Mouse (Mus musculus) embryonic stem cell, embryonic (primary cell): ENCODE results near the gene Zfp94.

Source experiments
- CTCF ChIA-PET, 4 experiments: fragments of 300-600 bp in 2 of 4; fragments of 350-600 bp in 2 of 4; sonication (Branson Sonifier 250); formaldehyde crosslinking; loops; one replicate each; lab custom pipeline; 2022; ENCODE audit warnings: inconsistent platforms in 2 of 4; lab: Charles Lee
- POLR2A ChIA-PET, 4 experiments: fragments of 300-600 bp in 2 of 4; fragments of 350-600 bp in 2 of 4; sonication (Branson Sonifier 250); formaldehyde crosslinking; loops; one replicate each; lab custom pipeline; 2022; ENCODE audit warnings: antibody characterized with exemption in 4 of 4, inconsistent platforms in 1 of 4; lab: Charles Lee

Gene Zfp94

DNA sequence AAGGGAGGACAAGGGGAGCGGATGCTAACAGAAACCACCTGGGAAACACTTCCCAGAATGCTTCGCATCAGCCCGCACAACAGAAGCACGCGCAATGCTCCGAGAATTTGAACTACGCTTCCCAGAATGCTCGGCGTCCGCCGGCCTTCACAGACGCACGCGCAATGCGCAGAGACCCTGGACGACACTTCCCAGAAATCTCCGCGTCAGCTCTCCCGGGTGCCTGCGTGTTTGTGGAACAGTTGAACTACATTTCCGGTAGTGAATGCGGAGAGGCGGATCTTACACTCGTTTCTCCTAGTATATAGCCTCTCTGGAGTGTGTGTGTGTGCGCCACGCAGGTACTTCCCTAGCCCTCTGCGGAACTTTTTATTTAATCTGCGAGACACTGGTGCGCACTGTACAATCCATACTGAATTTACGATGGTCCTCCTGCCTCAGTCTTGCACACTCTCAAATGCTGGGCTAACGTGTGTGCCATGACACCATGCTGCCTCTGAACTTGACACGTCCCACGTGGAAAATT is at the start of gene Zfp94:
Gene Zfp94 (minus strand): TSS at position 100 of the 526 bp plus-strand sequence.
- CTCF ChIA-PET = interaction anchor here in 2 of 4 experiments (1.0 to 1.4 kb wide), 2 partner anchors 19 to 20 kb away, joined by 4 read pairs; no protein-coding TSS in a partner anchor

DNA sequence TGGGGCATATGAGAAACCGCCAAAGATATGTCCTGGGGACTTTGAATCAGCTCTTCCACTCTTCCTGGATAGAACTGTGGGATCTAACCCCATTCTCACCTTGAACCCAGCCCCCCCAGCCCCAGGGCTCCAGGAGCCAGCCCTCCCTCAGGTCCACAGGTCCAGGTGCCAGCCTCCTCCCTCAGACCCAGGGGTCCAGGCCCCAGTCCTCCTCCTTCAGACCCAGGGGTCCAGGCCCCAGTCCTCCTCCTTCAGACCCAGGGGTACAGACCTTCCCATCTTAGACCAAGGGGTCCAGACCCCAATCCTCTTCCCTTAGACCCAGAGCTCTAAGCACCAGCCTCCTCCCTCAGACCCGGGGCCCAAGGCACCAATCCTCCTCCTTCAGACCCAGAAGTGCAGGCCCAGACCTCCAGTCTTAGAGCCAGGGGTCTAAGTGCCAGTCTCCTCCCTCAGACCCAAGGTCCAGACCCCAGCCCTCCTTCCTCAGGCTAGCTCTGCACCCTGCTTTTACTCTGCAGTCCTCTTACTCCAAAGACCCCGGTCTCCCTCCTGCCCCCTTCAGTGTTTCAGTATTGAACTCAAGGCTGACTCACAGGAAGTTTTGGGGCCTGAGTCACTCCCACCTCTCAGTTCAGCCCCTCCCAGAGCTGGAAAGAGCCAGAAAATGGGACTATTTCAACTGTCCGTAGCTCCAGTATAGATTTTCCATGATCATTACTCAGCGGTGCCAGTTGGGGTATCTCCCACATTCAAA is 49.0 kb upstream of the Zfp94 start:
- ChIA-PET POLR2A (interaction anchor here in 2 of 4 experiments (0.8 to 2.7 kb wide), 7 partner anchors 12 to 107 kb away, joined by 3 to 8 read pairs (median 3); partner anchors contain the start of genes Smg9 (in 2 of the 2) and Tescl (in 1 of the 2)), CTCF (interaction anchor here (0.5 to 3.0 kb wide), 41 partner anchors 8 to 297 kb away, joined by 3 to 24 read pairs (median 4); partner anchors contain the start of genes Lypd5 (in 2 of the 4) and Smg9 (in 1 of the 4))

More for the DNA sequence above, at the start of gene Zfp94:
- POLR2A ChIA-PET = interaction anchor here in 3 of 4 experiments (0.6 to 1.7 kb wide), 11 partner anchors 8 to 236 kb away, joined by 3 to 7 read pairs (median 3); partner anchors contain the start of genes Smg9 (in 2 of the 3), Zfp108 (in 1 of the 3), Zfp235 (in 1 of the 3) and Zfp428 (in 1 of the 3)

DNA sequence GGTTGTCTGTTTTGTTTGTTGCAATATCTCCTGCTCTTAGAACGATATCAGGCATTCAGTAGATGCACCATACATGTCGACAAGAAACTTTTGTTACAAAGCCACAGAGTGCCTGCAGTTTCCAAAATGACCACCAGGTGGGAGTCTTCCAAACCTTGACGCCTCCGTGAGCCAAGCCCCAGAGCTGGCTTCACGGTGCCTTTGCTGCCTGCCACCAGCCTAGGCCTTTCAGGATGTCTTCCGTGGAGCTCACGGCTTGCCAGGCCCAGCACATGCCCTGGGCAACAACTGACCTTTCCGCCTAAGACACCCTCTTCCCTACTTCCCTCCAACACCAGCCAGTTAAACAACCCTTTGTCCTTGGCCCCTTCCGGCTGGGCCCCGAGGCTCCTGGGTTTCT is 48.4 kb upstream of the Zfp94 start:
- ChIA-PET CTCF (interaction anchor here (0.5 to 3.0 kb wide), 41 partner anchors 9 to 394 kb away, joined by 3 to 24 read pairs (median 4); partner anchors contain the start of genes Lypd5 (in 2 of the 4) and Smg9 (in 1 of the 4)), POLR2A (interaction anchor here in 2 of 4 experiments (0.9 to 2.7 kb wide), 5 partner anchors 12 to 107 kb away, joined by 3 to 8 read pairs (median 4); partner anchors contain the start of gene Smg9 (in 2 of the 2))

DNA sequence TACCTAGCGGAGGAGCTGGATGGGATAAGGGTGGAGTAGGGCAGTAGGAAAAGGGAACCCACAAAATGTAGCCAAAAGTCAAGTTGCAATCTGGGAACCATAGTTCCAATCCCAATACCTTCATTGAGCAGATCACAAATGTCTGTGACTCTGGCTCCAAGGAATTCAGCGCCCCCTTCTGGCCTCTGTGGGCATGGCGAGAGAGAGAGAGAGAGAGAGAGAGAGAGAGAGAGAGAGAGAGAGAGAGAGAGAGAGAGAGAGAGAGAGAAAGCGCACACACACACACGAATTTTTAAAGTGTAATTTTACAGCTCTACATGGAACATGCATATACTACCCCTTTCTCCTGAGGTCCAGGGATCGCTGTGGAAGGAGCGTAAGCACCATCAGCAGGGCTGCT is 46.8 kb upstream of the Zfp94 start:
- ChIA-PET POLR2A (interaction anchor here in 1 of 4 experiments (0.6 to 0.9 kb wide), 3 partner anchors 10 to 153 kb away, joined by 3 to 7 read pairs (median 4); no protein-coding TSS in a partner anchor), CTCF (interaction anchor here (0.6 to 2.2 kb wide), 12 partner anchors 9 to 189 kb away, joined by 3 to 17 read pairs (median 4); no protein-coding TSS in a partner anchor)

DNA sequence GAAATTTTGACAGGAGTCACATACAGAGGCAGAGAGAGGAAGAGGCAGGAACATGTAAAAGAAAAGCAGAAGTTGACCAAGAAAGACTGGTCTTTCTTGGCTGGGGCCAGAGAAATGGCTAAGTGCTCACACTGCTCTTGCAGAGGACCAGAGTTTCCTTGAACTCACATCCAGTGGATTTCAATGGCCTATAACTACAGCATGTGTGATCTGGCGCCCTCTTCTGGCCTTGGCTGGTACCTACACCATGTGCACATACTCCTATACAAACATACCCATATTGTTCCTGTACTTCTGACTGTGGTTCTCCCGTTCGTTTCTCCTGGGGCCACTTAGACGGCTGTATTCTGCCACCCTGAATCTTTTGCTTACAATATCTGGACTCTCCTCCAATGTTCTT is 44.5 kb upstream of the Zfp94 start:
- ChIA-PET POLR2A (interaction anchor here in 1 of 4 experiments (0.7 kb wide), 1 partner anchor 630 kb away, joined by 3 read pairs; no protein-coding TSS in a partner anchor), CTCF (interaction anchor here in 3 of 4 experiments (0.7 to 1.1 kb wide), 4 partner anchors 10 to 663 kb away, joined by 3 to 4 read pairs (median 4); partner anchors contain the start of gene Irgq (in 1 of the 3))

DNA sequence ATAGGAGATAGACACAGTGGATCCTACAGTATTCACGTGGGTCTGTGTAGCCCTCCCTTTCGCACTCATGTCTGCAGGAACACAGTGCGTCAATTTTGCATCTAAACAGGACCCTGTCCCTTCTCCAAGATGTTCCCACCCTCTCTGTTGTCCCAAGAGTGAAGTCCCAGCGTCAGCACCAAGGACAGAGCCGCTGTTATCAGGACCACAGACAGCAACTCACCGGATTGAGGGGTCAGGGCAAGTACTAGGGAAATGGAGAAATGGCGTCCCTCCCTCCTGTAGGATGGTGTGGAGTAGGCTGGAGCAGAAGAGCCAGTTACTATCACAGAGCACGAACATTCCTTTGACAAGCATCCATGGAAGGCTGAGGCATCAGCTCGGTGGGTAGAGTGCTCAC is 42.8 kb upstream of the Zfp94 start:
- ChIA-PET POLR2A (no interaction called here), CTCF (interaction anchor here in 1 of 4 experiments (0.7 kb wide), 1 partner anchor 206 kb away, joined by 3 read pairs; no protein-coding TSS in a partner anchor)

DNA sequence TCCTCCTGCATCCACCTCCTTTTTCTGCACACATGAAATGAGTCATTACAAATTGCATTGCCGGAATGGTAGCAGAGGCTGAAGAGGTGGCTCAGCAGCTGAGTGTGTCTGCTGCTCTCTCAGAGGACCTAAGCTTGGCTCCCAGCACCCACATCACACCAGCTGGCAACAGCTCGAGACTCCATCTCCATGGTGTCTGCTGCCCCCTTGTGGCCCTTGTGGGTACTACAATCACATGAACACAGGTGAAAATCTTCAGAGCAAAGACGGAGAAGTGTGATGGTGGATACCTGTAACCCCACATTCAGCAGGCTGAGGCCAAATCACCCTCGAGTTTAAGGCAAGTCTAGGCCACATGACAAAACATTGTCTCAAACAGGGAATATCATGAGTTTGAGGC is 41.4 kb upstream of the Zfp94 start:
- ChIA-PET POLR2A (interaction anchor here in 2 of 4 experiments (0.9 kb wide), 2 partner anchors 9 to 20 kb away, joined by 3 to 4 read pairs; partner anchors contain the start of gene Lypd5 (in 1 of the 2)), CTCF (interaction anchor here (0.5 to 1.5 kb wide), 16 partner anchors 8 to 1453 kb away, joined by 3 to 7 read pairs (median 4); partner anchors contain the start of gene Zfp235 (in 1 of the 4))

DNA sequence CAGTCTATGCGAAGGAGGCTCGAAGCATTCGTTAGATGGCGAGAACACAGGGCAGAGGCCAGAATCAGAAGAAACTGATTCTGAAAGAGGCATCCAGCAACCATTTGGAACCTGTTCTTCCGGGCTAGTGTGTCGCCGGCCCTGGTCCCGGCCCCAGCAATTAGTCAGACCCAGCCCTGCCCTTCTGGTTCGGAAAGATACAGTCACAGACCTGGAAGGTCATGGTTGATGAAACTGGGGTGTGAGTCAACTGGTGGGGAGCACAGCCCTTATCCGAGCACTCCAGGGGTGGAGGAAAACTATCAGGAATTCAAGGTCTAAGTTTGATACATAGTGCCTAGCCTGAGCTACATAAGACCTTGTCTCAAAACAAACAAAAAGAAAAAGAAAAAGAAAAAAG is 39.6 kb upstream of the Zfp94 start:
- POLR2A ChIA-PET = no interaction called here
- CTCF ChIA-PET = no interaction called here

DNA sequence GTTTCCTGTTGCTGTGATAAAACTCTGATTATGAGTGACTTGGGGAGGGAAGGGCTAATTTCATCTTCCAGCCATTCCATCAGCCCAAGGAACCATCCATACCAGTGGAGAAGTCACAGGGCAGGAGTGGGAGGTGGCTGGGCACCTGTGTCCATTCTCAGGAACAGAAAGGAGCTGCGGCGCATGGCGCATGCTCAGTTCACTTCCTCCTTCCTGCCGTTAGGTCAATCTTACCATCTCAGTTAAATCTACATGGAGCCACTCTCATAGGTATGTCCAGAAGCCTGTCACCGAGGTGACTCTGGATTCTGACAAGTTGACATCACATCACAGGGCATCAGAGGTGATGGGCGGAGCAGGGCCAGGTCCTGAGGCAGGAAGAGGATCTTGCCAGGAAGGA is 39.2 kb upstream of the Zfp94 start:
- ChIA-PET POLR2A (no interaction called here), CTCF (interaction anchor here in 2 of 4 experiments (0.6 to 1.5 kb wide), 3 partner anchors 10 to 41 kb away, joined by 3 to 5 read pairs (median 4); no protein-coding TSS in a partner anchor)

DNA sequence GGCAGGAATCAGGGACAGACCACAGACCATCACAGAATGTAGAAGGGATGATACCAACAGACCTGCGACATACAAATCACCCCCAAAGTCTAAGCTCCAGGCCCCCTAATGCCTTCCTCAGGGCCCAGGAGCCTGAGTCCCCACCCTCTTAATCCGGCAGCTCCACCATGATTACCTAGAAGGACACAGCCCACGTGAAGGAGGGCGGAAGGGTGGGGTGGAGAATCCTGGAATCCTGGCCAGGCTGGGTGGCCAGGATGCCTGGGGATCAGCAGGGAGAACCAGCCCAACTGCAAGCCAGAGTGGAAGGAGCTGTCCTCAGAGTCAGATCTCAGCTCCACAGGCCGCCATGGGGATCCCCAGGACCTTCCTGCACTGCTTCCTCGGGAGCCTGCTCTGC is 32.4 kb upstream of the Zfp94 start, which contains the start of gene Lypd5:
Gene Lypd5 (plus strand): TSS at position 301 of the 400 bp plus-strand sequence.
- POLR2A ChIA-PET = interaction anchor here in 1 of 4 experiments (0.5 to 0.7 kb wide), 2 partner anchors 9 to 174 kb away, joined by 3 read pairs; partner anchors contain the start of gene Zfp114

DNA sequence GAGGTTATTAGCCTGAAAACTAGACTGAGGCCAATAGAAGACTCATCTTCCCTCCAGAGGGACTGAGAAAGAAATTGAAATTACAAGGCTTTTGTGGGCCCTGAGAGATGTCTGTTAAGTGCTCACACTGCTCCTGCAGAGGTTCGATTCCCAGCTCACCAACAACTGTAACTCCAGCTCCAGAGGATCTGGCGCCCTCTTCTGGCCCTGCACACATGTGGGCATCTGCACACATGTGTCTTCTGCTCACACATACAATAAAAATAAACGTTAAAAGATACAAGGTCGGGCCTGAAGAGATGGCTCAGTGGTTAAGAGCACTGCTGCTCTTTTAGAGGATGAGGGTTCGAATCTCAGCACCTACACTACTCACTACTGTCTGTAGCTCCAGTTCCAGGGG is 30.0 kb upstream of the Zfp94 start:
- ChIA-PET CTCF (interaction anchor here (0.5 to 2.1 kb wide), 8 partner anchors 10 to 254 kb away, joined by 3 to 7 read pairs (median 3); no protein-coding TSS in a partner anchor), POLR2A (interaction anchor here in 1 of 4 experiments (0.5 kb wide), 1 partner anchor 138 kb away, joined by 3 read pairs; no protein-coding TSS in a partner anchor)

More for the DNA sequence above, 32.4 kb upstream of the Zfp94 start, which contains the start of gene Lypd5:
- CTCF ChIA-PET = interaction anchor here (0.6 to 1.8 kb wide), 8 partner anchors 13 to 252 kb away, joined by 3 to 10 read pairs (median 4); no protein-coding TSS in a partner anchor

DNA sequence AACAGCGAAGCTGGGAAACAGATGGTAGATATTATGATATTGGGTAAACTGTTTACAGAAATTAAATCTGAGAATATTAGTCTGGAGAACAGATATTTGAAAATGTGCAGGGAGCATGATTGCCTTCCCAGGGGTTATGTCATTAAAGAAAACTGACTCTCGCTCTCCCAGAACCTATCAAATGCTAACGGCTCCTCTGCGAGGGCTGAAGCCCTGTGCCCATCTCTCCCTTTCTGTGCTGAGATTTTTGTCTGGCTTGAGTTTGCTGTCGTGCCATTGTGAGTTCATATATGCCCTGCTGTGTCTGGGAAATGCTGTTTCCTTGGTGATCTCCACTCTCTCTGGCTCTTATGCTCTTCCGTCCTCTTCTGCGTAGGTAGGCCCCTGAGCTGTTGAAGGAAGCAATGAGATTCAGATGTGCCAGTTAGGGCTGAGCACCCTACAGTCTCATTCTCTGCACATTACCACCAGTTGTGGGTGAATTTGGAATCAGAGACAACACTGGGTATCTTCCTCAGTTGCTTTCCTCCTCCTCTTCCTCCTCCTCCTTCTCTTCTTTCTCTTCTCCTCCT is 27.3 kb upstream of the Zfp94 start:
- POLR2A ChIA-PET = no interaction called here
- CTCF ChIA-PET = interaction anchor here in 1 of 4 experiments (0.6 kb wide), 1 partner anchor 316 kb away, joined by 5 read pairs; no protein-coding TSS in a partner anchor

DNA sequence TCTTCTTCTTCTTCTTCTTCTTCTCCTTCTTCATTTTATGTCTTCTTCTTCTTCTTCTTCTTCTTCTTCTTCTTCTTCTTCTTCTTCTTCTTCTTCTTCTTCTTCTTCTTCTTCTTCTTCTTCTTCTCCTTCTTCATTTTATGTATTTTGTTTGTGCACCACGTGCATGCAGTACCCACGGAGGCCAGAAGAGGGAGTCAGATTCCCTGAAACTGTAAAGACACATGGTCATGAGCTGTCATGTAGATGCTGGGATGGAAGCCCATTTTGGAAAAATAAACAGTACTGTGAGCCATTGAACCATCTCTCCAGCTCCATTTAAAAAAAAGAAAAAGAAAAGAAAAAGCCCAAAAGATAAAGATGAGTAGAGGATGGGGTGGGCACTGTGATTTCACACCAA is 21.8 kb upstream of the Zfp94 start:
- POLR2A ChIA-PET = interaction anchor here in 2 of 4 experiments (1.0 to 1.2 kb wide), 2 partner anchors 19 to 32 kb away, joined by 3 to 4 read pairs; no protein-coding TSS in a partner anchor
- CTCF ChIA-PET = interaction anchor here in 3 of 4 experiments (0.6 to 1.5 kb wide), 13 partner anchors 14 to 358 kb away, joined by 3 to 15 read pairs (median 4); partner anchors contain the start of genes Zfp108 (in 1 of the 3) and Zfp180 (in 1 of the 3)

DNA sequence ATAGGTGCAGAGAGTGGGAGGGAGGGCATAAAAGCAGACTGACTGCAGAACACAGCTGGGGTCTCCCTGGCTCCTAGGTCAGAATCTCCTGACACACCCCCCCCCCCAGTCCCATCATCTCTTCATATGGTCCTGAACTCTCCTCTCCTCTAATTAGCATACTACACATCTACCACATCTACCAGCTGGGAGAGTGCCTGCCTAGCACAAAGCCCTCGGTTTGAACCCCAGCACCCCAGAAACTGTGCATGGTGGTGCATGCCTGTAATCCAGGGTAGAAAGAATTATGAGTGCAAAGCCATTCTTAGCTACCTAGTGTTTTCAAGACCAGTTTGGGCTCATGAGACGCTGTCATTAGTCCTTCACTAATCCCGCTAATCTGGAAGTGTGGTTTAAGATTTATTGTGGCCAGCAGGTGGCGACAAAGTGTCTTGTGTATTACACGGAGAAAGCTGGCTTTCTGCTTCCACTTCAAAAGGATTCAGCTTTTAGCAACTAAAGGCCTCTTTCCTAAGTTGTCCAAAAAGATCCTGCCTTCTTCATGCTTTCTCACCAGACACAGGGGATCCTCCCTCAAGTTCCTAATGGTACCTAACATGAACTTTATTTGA is 19.3 kb upstream of the Zfp94 start:
- POLR2A ChIA-PET = interaction anchor here in 2 of 4 experiments (1.0 to 2.1 kb wide), 3 partner anchors 9 to 19 kb away, joined by 3 to 6 read pairs (median 4); partner anchors contain the start of gene Zfp94 (in 1 of the 2)
- CTCF ChIA-PET = interaction anchor here (0.5 to 2.1 kb wide), 54 partner anchors 9 to 631 kb away, joined by 3 to 17 read pairs (median 4); partner anchors contain the start of genes Lypd5 (in 4 of the 4), Zfp94 (in 2 of the 4), Smg9 (in 1 of the 4) and Zfp61 (in 1 of the 4)

DNA sequence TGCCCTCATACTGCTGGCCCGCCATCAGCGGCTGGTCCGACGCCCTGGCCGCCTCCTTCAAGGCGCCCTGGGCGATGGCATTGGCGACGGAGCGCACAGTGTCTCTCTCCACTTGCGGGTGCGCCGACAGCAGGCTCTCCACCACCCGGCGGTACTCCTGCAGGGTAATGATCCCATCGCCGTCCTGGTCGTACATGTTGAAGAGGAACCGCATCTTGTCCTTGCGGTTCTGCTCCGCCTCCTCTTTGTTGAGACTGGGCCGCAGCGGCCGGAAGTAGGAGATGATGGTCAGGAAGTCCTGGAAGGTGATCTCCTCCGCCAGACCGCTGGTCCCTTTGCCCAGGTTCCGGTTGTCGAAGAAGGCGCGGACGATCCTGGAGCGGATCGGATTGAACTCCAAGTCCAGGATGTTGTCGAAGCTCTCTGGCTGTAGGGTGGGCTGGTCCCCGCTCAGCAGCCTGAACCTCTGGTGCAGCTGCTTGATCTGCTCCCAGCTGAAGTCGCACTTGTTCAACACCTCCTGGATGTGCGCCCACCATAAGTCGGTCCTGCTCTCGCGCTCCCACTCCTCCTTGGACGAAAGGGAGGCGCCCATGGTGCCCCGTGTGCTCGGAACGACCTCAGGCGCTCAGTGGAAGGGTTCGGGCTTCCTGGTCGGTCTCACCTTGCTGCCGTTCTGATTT is 17.0 kb upstream of the Zfp94 start, which contains the start of gene Tescl:
Gene Tescl (minus strand): TSS at position 633 of the 683 bp plus-strand sequence.
- ChIA-PET CTCF (interaction anchor here in 1 of 4 experiments (1.0 kb wide), 1 partner anchor 12 kb away, joined by 3 read pairs; no protein-coding TSS in a partner anchor), POLR2A (interaction anchor here in 1 of 4 experiments (1.0 to 1.4 kb wide), 2 partner anchors 32 to 78 kb away, joined by 3 read pairs; partner anchors contain the start of gene Zfp108)
